ENCODE assay signal across 28 mouse cellular contexts in the genomic region with DNA sequence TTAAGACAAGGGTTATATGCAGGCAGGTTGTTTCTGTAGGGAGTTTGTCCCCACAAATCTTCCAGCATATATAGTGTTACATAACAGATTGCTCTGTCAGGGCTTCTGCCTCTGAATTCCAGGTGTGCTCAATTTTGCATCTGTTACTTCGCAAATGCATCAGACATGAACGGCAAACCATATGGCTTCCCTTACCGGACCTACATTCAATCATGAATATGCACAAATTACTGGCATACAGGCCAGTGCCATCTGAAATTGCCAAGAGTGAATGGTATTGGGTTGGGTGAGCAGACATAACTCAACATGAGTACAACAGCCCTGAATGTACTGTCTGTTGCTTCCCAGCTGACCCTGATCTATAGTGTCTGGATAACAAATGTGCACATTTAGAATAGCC.
DNase-seq lines count a peak whose midpoint lies in the region; ATAC-seq and TF ChIP-seq lines count a peak whose summit lies in the region.
"Had no signal": no experiment of that assay in that cellular context is flagged by ENCODE, and none has a peak within 500 bp of the region (broad histone marks: within the 10 kb centered on the region; RNA-seq: fewer than 3 reads in every experiment).

No protein-coding gene starts in this region.

- 55% methylated on average over 3 of the region's 3 CpGs for WGBS in forebrain, embryonic 15.5 days
- WGBS in forebrain, embryonic 11.5 days = 94% methylated on average over 3 of the region's 3 CpGs
- 79% methylated on average over 3 of the region's 3 CpGs for WGBS in hindbrain, embryonic 15.5 days
- 93% methylated on average over 3 of the region's 3 CpGs for WGBS in hindbrain, embryonic 10.5 days
- WGBS in hindbrain, embryonic 16.5 days = 63% methylated on average over 3 of the region's 3 CpGs
- WGBS in lung, adult 2 months = 95% methylated on average over 3 of the region's 3 CpGs

- H3K4me3 ChIP-seq in forebrain, embryonic 15.5 days = no peak overlapping the region
- H3K4me3 ChIP-seq in forebrain, embryonic 11.5 days (ENCODE audit: low read depth, low read length) = no peak overlapping the region
- H3K4me3 ChIP-seq in hindbrain, embryonic 15.5 days = no peak overlapping the region
- no peak overlapping the region for H3K4me3 ChIP-seq in hindbrain, embryonic 10.5 days
- no peak overlapping the region for H3K4me3 ChIP-seq in hindbrain, embryonic 16.5 days (ENCODE audit: low read length)
- H3K4me3 ChIP-seq in lung, adult 2 months (replicated peaks; ENCODE audit: extremely low read depth, low read depth, low read length) = no peak overlapping the region
- H3K4me3 ChIP-seq: embryonic facial prominence, embryonic 15.5 days; kidney, embryonic 15.5 days; neural tube, embryonic 13.5 days; stomach, embryonic 15.5 days had no signal

- no peak overlapping the region for H3K9ac ChIP-seq in forebrain, embryonic 15.5 days (replicated peaks)
- H3K9ac ChIP-seq in forebrain, embryonic 11.5 days (ENCODE audit: low read length) = no peak overlapping the region
- no peak overlapping the region for H3K9ac ChIP-seq in hindbrain, embryonic 15.5 days
- no peak overlapping the region for H3K9ac ChIP-seq in hindbrain, embryonic 16.5 days (ENCODE audit: low read depth, low read length)
- H3K9ac ChIP-seq: embryonic facial prominence, embryonic 15.5 days; kidney, embryonic 15.5 days; liver, embryonic 14.5 days; lung, embryonic 14.5 days; neural tube, embryonic 13.5 days; stomach, embryonic 15.5 days had no signal

- no peak overlapping the region; the same call in 1 of the 2 replicates for H3K27ac ChIP-seq in forebrain, embryonic 15.5 days (replicated peaks)
- H3K27ac ChIP-seq in forebrain, embryonic 11.5 days (ENCODE audit: low read depth, low read length) = no peak overlapping the region
- H3K27ac ChIP-seq in hindbrain, embryonic 15.5 days (replicated peaks) = no peak overlapping the region
- no peak overlapping the region for H3K27ac ChIP-seq in hindbrain, embryonic 10.5 days
- no peak overlapping the region for H3K27ac ChIP-seq in hindbrain, embryonic 16.5 days (ENCODE audit: low read depth, low read length)
- H3K27ac ChIP-seq: embryonic facial prominence, embryonic 15.5 days; kidney, embryonic 15.5 days; liver, embryonic 14.5 days; neural tube, embryonic 13.5 days; stomach, embryonic 15.5 days had no signal

- H3K4me2 ChIP-seq in forebrain, embryonic 15.5 days (replicated peaks) = no peak overlapping the region
- no peak overlapping the region for H3K4me2 ChIP-seq in forebrain, embryonic 11.5 days (ENCODE audit: low read depth, low read length, severe bottlenecking)
- H3K4me2 ChIP-seq in hindbrain, embryonic 15.5 days = no peak overlapping the region
- no peak overlapping the region for H3K4me2 ChIP-seq in hindbrain, embryonic 16.5 days (ENCODE audit: low read length)
- H3K4me2 ChIP-seq: embryonic facial prominence, embryonic 15.5 days; heart, embryonic 11.5 days; kidney, embryonic 15.5 days; lung, embryonic 14.5 days; midbrain, embryonic 11.5 days; neural tube, embryonic 13.5 days; stomach, embryonic 15.5 days had no signal

- H3K9me3 ChIP-seq in forebrain, embryonic 15.5 days = no peaks in the 10 kb centered on the region
- H3K9me3 ChIP-seq in forebrain, embryonic 11.5 days (ENCODE audit: control insufficient read depth, low read length) = no peaks in the 10 kb centered on the region
- H3K9me3 ChIP-seq in hindbrain, embryonic 15.5 days = no peaks in the 10 kb centered on the region
- no peaks in the 10 kb centered on the region for H3K9me3 ChIP-seq in hindbrain, embryonic 10.5 days
- H3K9me3 ChIP-seq in hindbrain, embryonic 16.5 days (ENCODE audit: control insufficient read depth, low read length) = no peaks in the 10 kb centered on the region
- H3K9me3 ChIP-seq: embryonic facial prominence, embryonic 15.5 days; kidney, embryonic 15.5 days; neural tube, embryonic 13.5 days; stomach, embryonic 15.5 days had no signal

- 0 out of 2 replicates have a peak, but pooled peaks have one; percentile 35 for ATAC-seq in forebrain, embryonic 15.5 days (replicated peaks)
- no peak for ATAC-seq in forebrain, embryonic 11.5 days (replicated peaks; ENCODE audit: low FRiP score)
- peak; percentile 38; the same call in 1 of the 2 replicates for ATAC-seq in hindbrain, embryonic 15.5 days (ENCODE audit: low FRiP score, low read depth)
- ATAC-seq in hindbrain, embryonic 16.5 days = peak; percentile 42; the same call in 1 of the 2 replicates

- no peaks in the 10 kb centered on the region for H3K27me3 ChIP-seq in forebrain, embryonic 15.5 days
- H3K27me3 ChIP-seq in forebrain, embryonic 11.5 days (ENCODE audit: control insufficient read depth, insufficient read depth, low read length) = no peaks in the 10 kb centered on the region
- H3K27me3 ChIP-seq in hindbrain, embryonic 15.5 days = no peaks in the 10 kb centered on the region
- no peaks in the 10 kb centered on the region for H3K27me3 ChIP-seq in hindbrain, embryonic 10.5 days (ENCODE audit: insufficient read depth, poor library complexity, severe bottlenecking)
- no peaks in the 10 kb centered on the region for H3K27me3 ChIP-seq in hindbrain, embryonic 16.5 days (replicated peaks; ENCODE audit: control insufficient read depth, insufficient read depth, low read length)
- H3K27me3 ChIP-seq: embryonic facial prominence, embryonic 15.5 days; kidney, embryonic 15.5 days; neural tube, embryonic 13.5 days; stomach, embryonic 15.5 days had no signal

- no peak for TF ChIP-seq POLR2A in lung, adult 2 months (IDR thresholded peaks at IDR 0.05; ENCODE audit: borderline replicate concordance, extremely low read depth, low read depth, low read length)

- H3K36me3 ChIP-seq in forebrain, embryonic 15.5 days = no peaks in the 10 kb centered on the region
- no peaks in the 10 kb centered on the region for H3K36me3 ChIP-seq in forebrain, embryonic 11.5 days (ENCODE audit: control insufficient read depth, insufficient read depth, low read length)
- no peaks in the 10 kb centered on the region for H3K36me3 ChIP-seq in hindbrain, embryonic 15.5 days
- H3K36me3 ChIP-seq in hindbrain, embryonic 10.5 days = no peaks in the 10 kb centered on the region
- no peaks in the 10 kb centered on the region for H3K36me3 ChIP-seq in hindbrain, embryonic 16.5 days (ENCODE audit: control insufficient read depth, insufficient read depth, low read length)
- H3K36me3 ChIP-seq: embryonic facial prominence, embryonic 15.5 days; kidney, embryonic 15.5 days; neural tube, embryonic 13.5 days; stomach, embryonic 15.5 days had no signal

- no peak for TF ChIP-seq CTCF in lung, adult 2 months (IDR thresholded peaks at IDR 0.05; ENCODE audit: insufficient read depth, low read length)

- no peaks in the 10 kb centered on the region for H3K4me1 ChIP-seq in forebrain, embryonic 15.5 days
- no peaks in the 10 kb centered on the region for H3K4me1 ChIP-seq in forebrain, embryonic 11.5 days (replicated peaks; ENCODE audit: control insufficient read depth, insufficient read depth, low read length)
- H3K4me1 ChIP-seq in hindbrain, embryonic 15.5 days (replicated peaks) = no peaks in the 10 kb centered on the region
- no peaks in the 10 kb centered on the region for H3K4me1 ChIP-seq in hindbrain, embryonic 10.5 days (replicated peaks)
- H3K4me1 ChIP-seq in hindbrain, embryonic 16.5 days (ENCODE audit: control insufficient read depth, insufficient read depth, low read depth, low read length) = no peaks in the 10 kb centered on the region
- H3K4me1 ChIP-seq in lung, adult 2 months (ENCODE audit: control insufficient read depth, insufficient read depth, low read length) = no peaks in the 10 kb centered on the region
- H3K4me1 ChIP-seq: embryonic facial prominence, embryonic 15.5 days; kidney, embryonic 15.5 days; neural tube, embryonic 13.5 days; stomach, embryonic 15.5 days had no signal

- no peak for DNase-seq in forebrain, embryonic 11.5 days (ENCODE audit: low spot score)
- DNase-seq in hindbrain, embryonic 10.5 days (ENCODE audit: low spot score) = no peak
- no peak for DNase-seq in lung, adult 2 months
- DNase-seq: adrenal gland, postnatal 25 days; B cell, adult 2 months; cerebellum, adult 8-10 months; cerebellum, postnatal 36 days; embryo, embryonic 11 days; gastrocnemius, postnatal 25 days; heart, adult 18-20 months; heart, postnatal 4 days; kidney, adult 18-20 months; kidney, postnatal 25 days; liver; lung, embryonic 14.5 days; lung, postnatal 14 days; retina, postnatal 1 day; right cerebral cortex, postnatal 14 days had no signal
